Mouse (Mus musculus) adrenal gland, postnatal 4 days (tissue): ENCODE data around the gene Tbck. TPM values are rescaled to one million over a fixed set of nuclear protein-coding genes. Genes with fewer than 3 reads are reported as not detected.

Experiments
- DNase-seq, 2 experiments: peaks; one replicate each; pipeline ENCODE4 v3.0.0; 2021 to 2022; ENCODE audit warnings: low spot score in 2 of 2, mixed read lengths in 2 of 2
- total RNA-seq, 2 experiments: library from RNA; stranded (reverse); gene quantifications; 2 replicates each; pipeline ENCODE4 v1.2.3; 2021

The Tbck gene
- total RNA-seq, 2 experiments from 2014 or later: 26.2 to 28.6 TPM

- no peak for DNase-seq
These were observed 68.8 kb downstream of the Tbck start for GRCm38 (mm10) chr3:132752772-132753171.

GRCm38 (mm10) chr3:132756274-132756673, 72.3 kb downstream of the Tbck start:
- DNase-seq: no peak

GRCm38 (mm10) chr3:132766033-132766726, 82.2 kb downstream of the Tbck start:
- DNase-seq: no peak

GRCm38 (mm10) chr3:132772054-132772453, 88.1 kb downstream of the Tbck start:
- no peak for DNase-seq

- DNase-seq: no peak
These were observed 92.7 kb downstream of the Tbck start for GRCm38 (mm10) chr3:132776686-132777085.

GRCm38 (mm10) chr3:132781103-132781502, 97.2 kb downstream of the Tbck start:
- DNase-seq: no peak

- DNase-seq: no peak
These were observed 99.1 kb downstream of the Tbck start for GRCm38 (mm10) chr3:132783087-132783486.

- DNase-seq: no peak
These were observed 100.8 kb downstream of the Tbck start for GRCm38 (mm10) chr3:132784732-132785131.

GRCm38 (mm10) chr3:132786690-132787089, 102.7 kb downstream of the Tbck start:
- DNase-seq: no peak

GRCm38 (mm10) chr3:132787775-132788174, 103.8 kb downstream of the Tbck start:
- no peak for DNase-seq

- no peak for DNase-seq
These were observed 107.2 kb downstream of the Tbck start for GRCm38 (mm10) chr3:132791140-132791539.

- DNase-seq: no peak
These were observed 116.3 kb downstream of the Tbck start for GRCm38 (mm10) chr3:132800196-132800595.

GRCm38 (mm10) chr3:132801910-132802309, 118.0 kb downstream of the Tbck start:
- DNase-seq: no peak

- DNase-seq: no peak
These were observed 124.1 kb downstream of the Tbck start for GRCm38 (mm10) chr3:132807888-132808579.

- no peak for DNase-seq
These were observed 125.0 kb downstream of the Tbck start for GRCm38 (mm10) chr3:132808951-132809350.

- DNase-seq: no peak
These were observed 127.8 kb downstream of the Tbck start for GRCm38 (mm10) chr3:132811791-132812190.

GRCm38 (mm10) chr3:132812356-132812755, 128.4 kb downstream of the Tbck start:
- DNase-seq: no peak

- DNase-seq: no peak
These were observed 129.2 kb downstream of the Tbck start for GRCm38 (mm10) chr3:132813147-132813546.

GRCm38 (mm10) chr3:132813706-132814497, 130.0 kb downstream of the Tbck start:
- DNase-seq: no peak

- no peak for DNase-seq
These were observed 131.0 kb downstream of the Tbck start for GRCm38 (mm10) chr3:132814791-132815496.
